Mouse (Mus musculus): Measurements from ENCODE around the gene Rnd1.

DNA sequence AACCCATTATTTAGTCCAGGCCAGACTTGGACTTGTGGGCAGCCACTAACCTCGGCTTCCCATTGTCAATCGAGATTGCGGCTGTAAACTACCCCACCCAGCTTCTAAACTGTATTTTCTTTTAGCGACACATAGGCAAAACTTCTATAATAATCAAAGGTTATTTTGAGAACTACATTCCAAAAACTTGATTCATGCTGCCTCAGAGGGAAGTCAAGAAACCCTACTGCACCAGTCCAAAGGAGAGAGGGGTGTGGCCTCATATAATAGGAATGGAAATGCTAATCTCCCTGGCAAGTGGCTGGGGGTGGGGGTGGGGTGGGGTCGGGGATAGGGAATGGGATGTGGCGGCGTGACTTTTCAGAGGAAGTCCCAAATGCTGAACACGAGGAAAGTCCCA is 51.2 kb downstream of the Rnd1 start:
- no peak for TF ChIP-seq POLR2AphosphoS2 (IDR thresholded peaks at IDR 0.05; ENCODE audit: insufficient read length, low read depth)
- no peak for TF ChIP-seq POLR2A (IDR thresholded peaks at IDR 0.05; ENCODE audit: insufficient read length, low read depth)
- TF ChIP-seq USF1 (IDR thresholded peaks at IDR 0.05; ENCODE audit: low read depth): no peak
- TF ChIP-seq MAX (IDR thresholded peaks at IDR 0.05; ENCODE audit: low read depth): no peak
- TF ChIP-seq TCF3 (IDR thresholded peaks at IDR 0.05; ENCODE audit: insufficient read length, low read depth): no peak

All from myocyte (in vitro differentiated cells).